Mouse (Mus musculus) erythroblast, embryonic 14.5 days (primary cell): Measurements from ENCODE around the gene Ccdc146. TPM values are rescaled to one million over a fixed set of nuclear protein-coding genes. Genes with fewer than 3 reads are reported as not detected.

ENCODE experiments used
- H3K27me3 ChIP-seq: 2 replicates; pipeline ENCODE4 v1.6.1; 2012; ENCODE audit warnings: inconsistent platforms; ENCODE audit not compliant: control insufficient read depth
- H3K36me3 ChIP-seq: 2 replicates; pipeline ENCODE4 v1.6.1; 2012; ENCODE audit warnings: mild to moderate bottlenecking, inconsistent platforms; ENCODE audit not compliant: control insufficient read depth
- H3K4me1 ChIP-seq: 2 replicates; pipeline ENCODE4 v1.6.1; 2012; ENCODE audit warnings: inconsistent platforms; ENCODE audit not compliant: control insufficient read depth
- H3K4me3 ChIP-seq: replicated peaks from 2 replicates; pipeline ENCODE3; 2012; ENCODE audit warnings: moderate library complexity, mild to moderate bottlenecking, inconsistent platforms
- H3K9me3 ChIP-seq: 2 replicates; pipeline ENCODE4 v1.6.1; 2012; ENCODE audit warnings: low read length, inconsistent platforms, mixed read lengths; ENCODE audit not compliant: control insufficient read depth
- GATA1 ChIP-seq: IDR thresholded peaks from 2 replicates; pipeline ENCODE4 v1.6.1; 2012; ENCODE audit warnings: low read length, inconsistent platforms, mixed read lengths
- TAL1 ChIP-seq: IDR thresholded peaks from 3 replicates; pipeline ENCODE4 v1.6.1; 2012; ENCODE audit warnings: low read length, inconsistent platforms, mixed read lengths
- polyA plus RNA-seq: library from polyadenylated mRNA; stranded (reverse); fragments of >175 nt; gene quantifications from 2 replicates; pipeline ENCODE4 v1.2.3, GENCODE M21; 2012

Ccdc146 gene
- polyA plus RNA-seq, 1 experiment: not detected

DNA sequence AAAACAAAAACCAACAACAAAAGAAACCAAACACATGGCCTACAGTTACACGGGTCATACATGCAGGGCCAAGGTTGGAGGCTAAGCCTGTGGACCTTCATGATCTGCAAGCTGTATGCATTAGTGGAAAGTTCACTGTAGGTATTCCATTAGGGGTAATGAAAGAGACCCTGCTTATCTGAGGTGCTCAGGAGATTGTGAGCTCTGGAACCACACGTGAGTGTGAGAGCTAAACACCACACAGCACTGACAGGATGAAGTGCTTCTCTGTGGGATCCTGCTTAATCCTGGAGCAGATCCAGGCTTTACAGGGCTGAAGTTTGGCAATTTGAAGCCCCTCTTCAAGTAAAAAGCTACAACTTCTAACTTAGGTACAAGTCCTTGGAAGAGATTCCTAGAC, 104.3 kb downstream of the Ccdc146 start:
- no peaks in the 10 kb centered on the region for H3K36me3 ChIP-seq
- no peaks in the 10 kb centered on the region for H3K4me1 ChIP-seq
- H3K27me3 ChIP-seq: no peaks in the 10 kb centered on the region
- TF ChIP-seq TAL1 (no peak), GATA1 (no peak)
- H3K4me3 ChIP-seq: no peak overlapping the region
- no peaks in the 10 kb centered on the region for H3K9me3 ChIP-seq

- no peak for TF ChIP-seq TAL1
- no peak for TF ChIP-seq GATA1
- no peaks in the 10 kb centered on the region for H3K27me3 ChIP-seq
- no peaks in the 10 kb centered on the region for H3K4me1 ChIP-seq
- H3K36me3 ChIP-seq: no peaks in the 10 kb centered on the region
- H3K4me3 ChIP-seq: no peak overlapping the region
- H3K9me3 ChIP-seq: no peaks in the 10 kb centered on the region
Observed at GRCm38 (mm10) chr5:21314696-21315095, 109.8 kb downstream of the Ccdc146 start.

DNA sequence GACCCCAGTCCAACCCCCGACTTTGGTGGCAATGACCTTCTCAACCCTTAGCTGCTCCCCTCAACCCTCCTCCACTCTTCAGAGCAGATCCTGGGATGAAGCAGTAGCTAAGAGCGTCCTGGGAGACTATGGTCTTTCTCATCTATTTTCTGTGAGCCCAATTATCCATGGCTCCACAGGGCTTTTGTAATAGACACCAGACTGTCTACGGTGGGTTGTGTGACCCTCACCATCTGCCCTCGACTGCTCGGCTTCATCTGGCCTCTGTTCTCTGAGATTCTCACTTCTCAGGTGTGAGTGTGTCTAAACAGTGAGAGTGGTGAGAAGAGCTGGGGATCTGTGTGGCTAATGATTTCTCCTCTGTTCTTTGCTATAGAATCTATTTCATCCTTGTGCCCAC, 117.3 kb downstream of the Ccdc146 start:
- TF ChIP-seq GATA1: no peak
- Histone ChIP-seq H3K9me3 (no peaks in the 10 kb centered on the region), H3K4me3 (no peak overlapping the region), H3K36me3 (no peaks in the 10 kb centered on the region), H3K27me3 (no peaks in the 10 kb centered on the region), H3K4me1 (no peaks in the 10 kb centered on the region)

GRCm38 (mm10) chr5:21301011-21301410, 123.5 kb downstream of the Ccdc146 start:
- H3K9me3 ChIP-seq: no peaks in the 10 kb centered on the region
- no peaks in the 10 kb centered on the region for H3K36me3 ChIP-seq
- no peak for TF ChIP-seq TAL1
- TF ChIP-seq GATA1: no peak
- no peak overlapping the region for H3K4me3 ChIP-seq
- H3K27me3 ChIP-seq: no peaks in the 10 kb centered on the region
- no peaks in the 10 kb centered on the region for H3K4me1 ChIP-seq

DNA sequence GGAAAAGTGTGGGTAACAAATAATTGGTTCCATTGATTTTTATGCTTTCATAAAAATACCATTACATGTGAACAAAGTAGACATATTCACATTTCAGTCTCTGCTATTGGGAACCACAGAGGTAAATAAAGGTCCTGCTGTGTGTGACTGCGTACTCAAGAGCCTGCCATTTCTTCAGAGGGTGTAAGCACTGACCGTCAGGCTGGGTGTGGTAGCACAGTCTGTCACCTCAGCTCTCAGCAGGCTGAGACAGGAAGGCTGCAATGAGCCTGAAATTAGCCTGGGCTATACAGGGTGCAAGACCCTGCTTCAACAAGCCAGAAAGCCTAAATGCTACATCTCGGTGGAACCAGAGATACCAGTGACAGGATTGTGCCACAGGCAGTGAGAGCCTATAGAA, 124.4 kb downstream of the Ccdc146 start:
- Histone ChIP-seq H3K4me1 (no peaks in the 10 kb centered on the region), H3K9me3 (no peaks in the 10 kb centered on the region), H3K27me3 (no peaks in the 10 kb centered on the region), H3K36me3 (no peaks in the 10 kb centered on the region), H3K4me3 (no peak overlapping the region)
- TF ChIP-seq TAL1: no peak

- no peaks in the 10 kb centered on the region for H3K4me1 ChIP-seq
- no peak for TF ChIP-seq TAL1
- no peak for TF ChIP-seq GATA1
- no peaks in the 10 kb centered on the region for H3K36me3 ChIP-seq
- H3K27me3 ChIP-seq: no peaks in the 10 kb centered on the region
- H3K4me3 ChIP-seq: no peak overlapping the region
- no peaks in the 10 kb centered on the region for H3K9me3 ChIP-seq
Observed at GRCm38 (mm10) chr5:21299076-21299755, 125.3 kb downstream of the Ccdc146 start.

GRCm38 (mm10) chr5:21295683-21296082, 128.8 kb downstream of the Ccdc146 start:
- H3K4me3 ChIP-seq: no peak overlapping the region
- H3K36me3 ChIP-seq: no peaks in the 10 kb centered on the region
- H3K9me3 ChIP-seq: no peaks in the 10 kb centered on the region
- TF ChIP-seq TAL1: no peak
- no peak for TF ChIP-seq GATA1
- no peaks in the 10 kb centered on the region for H3K27me3 ChIP-seq
- no peaks in the 10 kb centered on the region for H3K4me1 ChIP-seq

DNA sequence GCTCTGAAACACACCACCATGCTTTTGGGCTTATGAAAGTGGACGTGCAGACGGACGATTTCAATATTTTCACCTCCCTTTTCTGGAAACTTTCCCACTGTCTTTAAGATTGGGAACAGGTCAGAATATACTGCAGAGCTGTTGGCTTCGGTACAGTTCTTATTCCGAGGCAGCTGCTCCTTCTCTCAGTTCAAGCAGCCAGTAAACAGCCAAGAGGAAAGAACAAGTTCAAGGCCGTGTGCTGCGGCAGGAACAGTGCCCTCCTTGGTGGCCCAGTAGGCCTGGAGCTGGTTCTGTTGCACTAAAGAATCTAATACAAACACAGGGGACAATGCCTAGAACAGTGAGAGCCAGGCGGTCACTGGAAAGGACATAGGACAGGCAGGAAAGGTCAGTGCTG, 133.9 kb downstream of the Ccdc146 start:
- H3K9me3 ChIP-seq: no peaks in the 10 kb centered on the region
- no peaks in the 10 kb centered on the region for H3K36me3 ChIP-seq
- TF ChIP-seq TAL1 (no peak), GATA1 (no peak)
- no peaks in the 10 kb centered on the region for H3K27me3 ChIP-seq
- H3K4me1 ChIP-seq: no peaks in the 10 kb centered on the region
- H3K4me3 ChIP-seq: no peak overlapping the region

- Histone ChIP-seq H3K9me3 (no peaks in the 10 kb centered on the region), H3K4me1 (no peaks in the 10 kb centered on the region), H3K36me3 (no peaks in the 10 kb centered on the region)
Observed at GRCm38 (mm10) chr5:21288658-21289435, 135.6 kb downstream of the Ccdc146 start.

More at GRCm38 (mm10) chr5:21288658-21289435, 135.6 kb downstream of the Ccdc146 start:
- TF ChIP-seq TAL1 (no peak), GATA1 (no peak)
- Histone ChIP-seq H3K4me3 (no peak overlapping the region), H3K27me3 (no peaks in the 10 kb centered on the region)
